Mouse (Mus musculus): Measurements from ENCODE around the gene Bpifa2. TPM values are rescaled to one million over a fixed set of nuclear protein-coding genes. Genes with fewer than 3 reads are reported as not detected.
"Not testable (repeated sequence)": the region's sequence is repeated elsewhere in the genome, so short reads cannot be mapped to it uniquely, and the experiment has no call there.

Gene Bpifa2
- polyA plus RNA-seq, 1 experiment from 2014 or later, result not detected

GRCm38 (mm10) chr2:154007381-154007780, 684 bp upstream of the Bpifa2 start:
- Histone ChIP-seq H3K4me3 (replicated peaks) (no peak overlapping the region), H3K9ac (no peak overlapping the region), H3K27me3 (no peaks in the 10 kb centered on the region), H3K9me3 (replicated peaks) (no peaks in the 10 kb centered on the region), H3K27ac (replicated peaks) (no peak overlapping the region), H3K4me1 (replicated peaks) (no peaks in the 10 kb centered on the region), H3K4me2 (no peak overlapping the region), H3K36me3 (replicated peaks) (no peaks in the 10 kb centered on the region)
- WGBS (ENCODE audit: insufficient replicate concordance), result 41% methylated on average over 1 of the region's 1 CpGs
- ATAC-seq (ENCODE audit: insufficient read depth), result no peak

GRCm38 (mm10) chr2:154017990-154018389, 9.9 kb downstream of the Bpifa2 start:
- no peak overlapping the region for H3K9ac ChIP-seq
- 53% methylated on average over 1 of the region's 1 CpGs for WGBS (ENCODE audit: insufficient replicate concordance)
- no peak overlapping the region for H3K4me3 ChIP-seq (replicated peaks)
- H3K9me3 ChIP-seq (replicated peaks), result no peaks in the 10 kb centered on the region
- H3K4me2 ChIP-seq, result no peak overlapping the region
- no peaks in the 10 kb centered on the region for H3K36me3 ChIP-seq (replicated peaks)
- ATAC-seq (ENCODE audit: insufficient read depth), result no peak
- H3K27me3 ChIP-seq, result no peaks in the 10 kb centered on the region
- no peaks in the 10 kb centered on the region for H3K4me1 ChIP-seq (replicated peaks)
- no peak overlapping the region for H3K27ac ChIP-seq (replicated peaks)

- WGBS (ENCODE audit: insufficient replicate concordance), result 65% methylated on average over 4 of the region's 4 CpGs
- not testable (repeated sequence) for H3K36me3 ChIP-seq (replicated peaks); H3K4me2 ChIP-seq; H3K9me3 ChIP-seq (replicated peaks); H3K9ac ChIP-seq; H3K4me3 ChIP-seq (replicated peaks); H3K4me1 ChIP-seq (replicated peaks); H3K27me3 ChIP-seq; ATAC-seq (ENCODE audit: insufficient read depth); H3K27ac ChIP-seq (replicated peaks)
Observed at GRCm38 (mm10) chr2:154024676-154025075, 16.6 kb downstream of the Bpifa2 start.

GRCm38 (mm10) chr2:154038932-154039331, 30.9 kb downstream of the Bpifa2 start:
- H3K4me1 ChIP-seq (replicated peaks), result no peaks in the 10 kb centered on the region
- no peak overlapping the region for H3K27ac ChIP-seq (replicated peaks)
- H3K4me3 ChIP-seq (replicated peaks), result no peak overlapping the region
- H3K27me3 ChIP-seq, result no peaks in the 10 kb centered on the region
- H3K9me3 ChIP-seq (replicated peaks), result no peaks in the 10 kb centered on the region
- no peak overlapping the region for H3K9ac ChIP-seq
- no peak overlapping the region for H3K4me2 ChIP-seq
- no peaks in the 10 kb centered on the region for H3K36me3 ChIP-seq (replicated peaks)
- WGBS (ENCODE audit: insufficient replicate concordance), result 34% methylated on average over 2 of the region's 2 CpGs
- no peak for ATAC-seq (ENCODE audit: insufficient read depth)

- no peaks in the 10 kb centered on the region for H3K9me3 ChIP-seq (replicated peaks)
- WGBS (ENCODE audit: insufficient replicate concordance), result 42% methylated on average over 3 of the region's 3 CpGs
- H3K4me1 ChIP-seq (replicated peaks), result no peaks in the 10 kb centered on the region
- no peak overlapping the region for H3K4me3 ChIP-seq (replicated peaks)
- no peaks in the 10 kb centered on the region for H3K36me3 ChIP-seq (replicated peaks)
- H3K9ac ChIP-seq, result no peak overlapping the region
- no peak overlapping the region for H3K27ac ChIP-seq (replicated peaks)
- H3K4me2 ChIP-seq, result no peak overlapping the region
- H3K27me3 ChIP-seq, result no peaks in the 10 kb centered on the region
- ATAC-seq (ENCODE audit: insufficient read depth), result no peak
Observed at GRCm38 (mm10) chr2:154044743-154045142, 36.7 kb downstream of the Bpifa2 start.

- Histone ChIP-seq H3K36me3 (replicated peaks) (no peaks in the 10 kb centered on the region), H3K27ac (replicated peaks) (no peak overlapping the region), H3K4me2 (no peak overlapping the region), H3K4me1 (replicated peaks) (no peaks in the 10 kb centered on the region), H3K9ac (no peak overlapping the region), H3K4me3 (replicated peaks) (no peak overlapping the region), H3K27me3 (no peaks in the 10 kb centered on the region), H3K9me3 (replicated peaks) (no peaks in the 10 kb centered on the region)
- no peak for ATAC-seq (ENCODE audit: insufficient read depth)
- 26% methylated on average over 2 of the region's 2 CpGs for WGBS (ENCODE audit: insufficient replicate concordance)
Observed at GRCm38 (mm10) chr2:154058690-154059089, 50.6 kb downstream of the Bpifa2 start.

Other genes with a start within 250 kb of the Bpifa2 start
- gene Efcab8, start 228.3 kb upstream of the Bpifa2 start, polyA plus RNA-seq (2015; fragmentation: Nextera tagmentation; extraction: Ambion mirVana), result 0.07 and 0.08 TPM in 2 replicates
- not detected in 2 replicates for gene Sun5, start 137.2 kb upstream of the Bpifa2 start, polyA plus RNA-seq (2015; fragmentation: Nextera tagmentation; extraction: Ambion mirVana)
- not detected in 2 replicates for gene Bpifb2, start 133.2 kb upstream of the Bpifa2 start, polyA plus RNA-seq (2015; fragmentation: Nextera tagmentation; extraction: Ambion mirVana)
- gene Bpifb6, start 107.9 kb upstream of the Bpifa2 start, polyA plus RNA-seq (2015; fragmentation: Nextera tagmentation; extraction: Ambion mirVana), result not detected in 2 replicates
- not detected in 2 replicates for gene Bpifb3, start 90.0 kb upstream of the Bpifa2 start, polyA plus RNA-seq (2015; fragmentation: Nextera tagmentation; extraction: Ambion mirVana)
- gene Bpifb4, start 70.1 kb upstream of the Bpifa2 start, polyA plus RNA-seq (2015; fragmentation: Nextera tagmentation; extraction: Ambion mirVana), result 0.06 and 0.13 TPM in 2 replicates
- gene Bpifa6, start 33.3 kb upstream of the Bpifa2 start, polyA plus RNA-seq (2015; fragmentation: Nextera tagmentation; extraction: Ambion mirVana), result not detected in 2 replicates
- not detected in 2 replicates for gene Bpifa3, start 122.1 kb downstream of the Bpifa2 start, polyA plus RNA-seq (2015; fragmentation: Nextera tagmentation; extraction: Ambion mirVana)
- not detected in 2 replicates for gene Bpifa1, start 134.6 kb downstream of the Bpifa2 start, polyA plus RNA-seq (2015; fragmentation: Nextera tagmentation; extraction: Ambion mirVana)
- gene Bpifa5, start 154.3 kb downstream of the Bpifa2 start, polyA plus RNA-seq (2015; fragmentation: Nextera tagmentation; extraction: Ambion mirVana), result not detected in 2 replicates
- 0.21 and 0.36 TPM in 2 replicates for gene Bpifb1, start 182.6 kb downstream of the Bpifa2 start, polyA plus RNA-seq (2015; fragmentation: Nextera tagmentation; extraction: Ambion mirVana)
- not detected in 2 replicates for gene Bpifb5, start 215.5 kb downstream of the Bpifa2 start, polyA plus RNA-seq (2015; fragmentation: Nextera tagmentation; extraction: Ambion mirVana)
- gene Bpifb9a, start 249.6 kb downstream of the Bpifa2 start, polyA plus RNA-seq (2015; fragmentation: Nextera tagmentation; extraction: Ambion mirVana), result not detected in 2 replicates